Mouse (Mus musculus) thymus, postnatal 0 days (tissue): Measurements from ENCODE around the gene Adam17. TPM values are rescaled to one million over a fixed set of nuclear protein-coding genes. Genes with fewer than 3 reads are reported as not detected.
A peak's percentile ranks its signal among the peaks of the same experiment; 100 is the strongest.

ENCODE experiments used
- DNase-seq: peaks from one replicate; pipeline ENCODE4 v3.0.0-alpha.2; 2015; ENCODE audit warnings: low spot score
- polyA plus RNA-seq: library from polyadenylated mRNA; unstranded; fragments of >200 nt; fragmentation: Nextera tagmentation; extraction: Ambion mirVana; gene quantifications from 2 replicates; pipeline ENCODE4 v1.2.1, GENCODE M21; 2015

The Adam17 gene
- polyA plus RNA-seq, 1 experiment from 2014 or later: 34.1 TPM

DNA sequence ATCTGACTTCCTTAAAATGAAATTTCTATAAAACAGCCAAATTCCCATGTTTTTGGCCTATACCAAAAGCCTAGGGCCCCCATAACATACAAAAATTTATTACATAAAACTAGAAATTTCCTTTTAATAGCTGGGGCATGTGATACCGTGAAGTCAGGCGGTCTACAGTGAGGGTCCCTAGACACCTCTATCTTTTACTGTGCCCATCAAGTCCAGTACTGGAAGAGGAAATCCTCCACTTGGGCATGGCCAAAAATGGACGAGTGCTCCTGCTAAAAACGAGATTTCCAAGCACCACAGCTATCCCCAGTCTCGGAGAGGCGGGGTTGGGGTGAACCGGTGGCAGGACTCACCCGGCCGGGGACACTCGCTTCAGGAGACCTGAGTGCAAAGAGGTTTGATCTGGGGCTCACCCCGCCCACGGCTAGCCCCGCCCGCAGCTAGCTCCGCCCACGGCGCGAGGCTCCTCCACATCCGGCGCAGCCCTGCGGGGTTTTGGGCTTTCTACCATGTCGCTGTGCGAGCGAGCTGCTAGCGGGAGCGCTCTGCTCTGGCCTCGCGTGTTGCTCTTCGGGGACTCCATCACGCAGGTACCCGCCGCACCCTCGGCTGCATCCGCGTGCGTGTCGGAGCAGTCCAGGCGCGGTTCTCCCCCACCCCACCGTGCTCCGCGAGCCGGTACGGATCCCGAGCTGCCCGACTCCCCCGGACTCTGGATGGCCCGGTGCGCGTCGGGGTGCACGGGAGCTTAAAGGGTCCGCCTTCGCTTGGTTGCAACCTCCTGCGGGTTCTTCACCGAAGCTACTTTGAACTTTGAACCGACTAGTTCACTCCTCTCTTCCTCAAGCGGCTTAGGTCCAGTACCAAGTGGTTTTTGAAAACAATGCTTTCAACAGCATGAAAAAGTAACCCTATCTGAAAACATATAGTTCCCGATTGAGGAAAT lies 57.2 kb downstream of the Adam17 start, which contains the start of gene Iah1:
Iah1 (plus strand) TSS at position 467 of the 946 bp plus-strand sequence.
- DNase-seq: peak; percentile 93

DNA sequence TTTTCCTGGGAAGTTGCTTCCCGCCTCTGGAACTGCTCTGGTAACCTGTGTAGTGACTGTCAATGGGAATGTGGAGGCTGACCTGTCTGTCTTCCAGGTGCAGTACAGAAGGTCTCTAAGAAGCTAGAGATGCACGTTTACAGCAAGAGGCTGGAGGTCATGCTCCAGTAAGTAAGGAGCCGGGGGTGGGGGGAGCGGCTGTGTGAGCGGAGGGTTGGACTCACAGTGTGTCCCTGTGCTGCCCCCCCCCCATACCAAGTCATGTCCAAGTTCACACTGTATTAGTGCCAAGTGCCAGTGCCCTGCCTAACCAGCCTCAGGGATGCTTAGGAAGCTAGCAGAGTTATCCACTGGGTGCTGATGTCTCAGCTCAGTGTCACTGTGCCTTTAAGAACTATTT lies 61.2 kb downstream of the Adam17 start:
- no peak for DNase-seq

GRCm38 (mm10) chr12:21306721-21307120 lies 66.7 kb downstream of the Adam17 start:
- no peak for DNase-seq

GRCm38 (mm10) chr12:21305741-21306140 lies 67.7 kb downstream of the Adam17 start:
- no peak for DNase-seq

GRCm38 (mm10) chr12:21302361-21302783 lies 71.1 kb downstream of the Adam17 start:
- no peak for DNase-seq

DNA sequence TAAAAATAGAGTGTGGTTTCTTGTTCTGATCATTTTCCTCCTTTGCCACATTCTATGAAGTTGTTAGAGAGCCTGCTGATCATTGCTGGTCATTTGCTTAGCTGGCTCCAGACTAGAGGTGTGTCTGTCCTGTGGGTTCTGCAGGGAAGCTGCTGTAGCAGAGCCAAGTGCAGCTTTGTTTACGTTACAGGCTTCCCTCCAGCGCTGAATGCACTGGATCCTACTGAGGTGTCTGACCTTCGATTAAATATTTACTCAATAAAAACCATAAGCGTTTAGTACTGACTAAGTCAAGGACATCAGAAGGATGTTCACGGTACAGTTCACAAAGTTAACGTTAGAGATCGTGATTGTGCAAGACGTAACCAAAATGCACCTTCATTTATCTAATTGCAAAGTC lies 71.5 kb downstream of the Adam17 start:
- no peak for DNase-seq

DNA sequence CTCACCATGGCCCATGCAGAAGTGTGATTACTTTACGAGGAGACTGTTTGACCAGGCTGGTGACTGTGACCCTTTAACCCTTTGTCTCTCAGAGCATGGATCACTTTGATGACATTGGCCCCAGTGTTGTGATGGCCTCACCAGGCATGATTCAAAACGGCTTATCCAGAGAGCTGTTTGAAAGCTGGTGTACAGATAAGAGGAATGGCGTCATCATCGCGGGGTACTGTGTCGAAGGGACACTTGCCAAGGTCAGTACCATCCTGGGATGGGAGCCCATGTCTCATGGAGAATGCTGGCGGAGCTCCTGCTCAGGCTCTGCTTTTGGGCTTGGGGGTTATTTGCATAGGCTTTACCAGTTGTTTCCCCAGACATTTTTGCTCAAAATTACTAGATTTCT lies 72.1 kb downstream of the Adam17 start:
- no peak for DNase-seq

DNA sequence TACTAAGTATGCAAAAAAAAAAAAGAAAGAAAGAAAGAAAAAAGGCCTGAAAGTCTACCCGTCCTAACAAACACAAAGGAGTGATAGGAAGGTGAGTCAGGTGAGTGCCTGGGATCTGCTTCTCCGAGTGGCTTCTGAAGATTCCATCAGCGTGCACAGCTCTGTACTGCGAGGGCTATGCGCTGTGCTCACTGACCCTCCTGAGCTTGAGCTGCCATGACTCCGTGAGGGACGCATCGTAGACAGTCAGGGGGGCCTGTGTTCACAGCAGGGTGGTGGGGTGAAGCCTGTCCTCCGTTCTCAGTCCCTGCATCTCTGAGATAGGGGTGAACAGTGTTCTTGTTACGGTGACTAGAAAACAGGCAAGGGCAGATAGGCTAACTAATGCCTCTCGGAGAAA lies 74.6 kb downstream of the Adam17 start:
- no peak for DNase-seq

GRCm38 (mm10) chr12:21289651-21290050 lies 83.8 kb downstream of the Adam17 start:
- DNase-seq: no peak

DNA sequence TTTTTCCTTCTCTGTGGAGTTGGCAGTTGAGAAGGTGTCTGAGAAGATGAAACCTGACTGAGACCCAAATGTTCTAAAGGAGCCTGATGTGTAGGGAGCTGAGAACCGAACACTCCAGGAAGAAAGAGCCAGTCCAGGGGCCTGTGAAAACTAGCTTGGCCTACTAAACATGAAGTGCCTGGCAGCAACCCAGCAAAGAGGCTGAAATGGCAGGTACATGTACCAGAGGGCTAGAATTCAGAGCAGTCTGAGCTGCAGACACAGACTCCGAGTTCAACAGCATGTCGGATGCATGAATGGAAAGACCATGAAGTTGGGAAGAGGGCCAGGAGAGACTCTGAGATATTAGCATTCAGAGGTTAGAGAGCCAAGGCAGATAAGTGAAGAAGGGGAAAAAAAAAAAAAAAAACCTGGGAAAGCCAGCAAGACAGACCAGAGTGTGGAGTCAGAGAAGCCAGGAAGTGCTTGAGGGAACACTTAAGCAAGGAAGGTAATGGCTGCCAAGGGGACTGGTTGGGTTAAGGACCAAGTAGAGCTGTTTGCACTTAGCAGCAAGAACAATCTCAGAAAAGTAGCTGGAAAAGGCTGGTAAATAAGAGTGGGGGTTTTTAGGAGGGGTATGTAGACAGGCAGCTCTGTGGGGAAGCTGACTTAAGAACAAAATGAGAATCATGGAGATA lies 84.6 kb downstream of the Adam17 start:
- DNase-seq: no peak

GRCm38 (mm10) chr12:21286712-21287650 lies 86.5 kb downstream of the Adam17 start:
- peak; percentile 51 for DNase-seq

GRCm38 (mm10) chr12:21286243-21286622 lies 87.2 kb downstream of the Adam17 start, which contains the start of gene Itgb1bp1:
Itgb1bp1 (minus strand) TSS chr12:21286284.
- DNase-seq: peak; percentile 99

DNA sequence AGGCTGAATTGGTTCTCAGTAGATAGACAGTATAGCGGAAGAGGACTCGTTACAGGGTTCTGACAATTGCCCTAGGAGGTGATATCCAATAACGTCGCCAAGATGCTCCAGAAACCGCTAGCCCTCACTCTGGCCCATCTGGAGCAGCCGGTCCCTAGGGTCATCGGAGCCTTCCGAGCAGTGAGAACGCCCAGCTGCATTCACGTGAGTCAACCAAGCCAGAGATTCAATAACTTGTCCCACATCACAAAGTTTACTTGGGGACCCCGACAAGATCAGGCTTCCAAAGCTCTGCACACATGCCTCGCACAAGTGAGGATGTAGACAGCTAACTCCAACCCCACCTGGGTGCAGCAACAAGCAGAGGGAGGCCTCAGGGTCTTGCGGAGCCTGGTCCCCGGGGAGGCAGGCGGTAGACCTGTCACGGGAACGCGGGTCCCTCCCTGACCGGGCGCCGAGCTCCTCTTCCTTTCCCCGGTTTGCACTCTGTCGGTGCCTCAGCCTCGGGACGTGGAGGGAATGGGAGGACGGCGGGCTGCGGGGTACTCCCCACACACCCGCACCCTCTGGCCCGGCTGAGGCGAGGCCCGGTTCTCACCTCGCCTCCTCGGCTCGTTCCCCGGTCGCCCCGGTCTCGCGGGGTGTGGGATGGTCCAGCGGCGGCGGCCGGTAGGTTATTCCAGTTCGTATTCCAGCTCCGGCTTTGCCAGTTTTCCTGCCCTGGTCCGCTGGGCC lies 87.8 kb downstream of the Adam17 start:
- DNase-seq: no peak

GRCm38 (mm10) chr12:21284761-21285441 lies 88.5 kb downstream of the Adam17 start, which contains the start of gene Cpsf3:
Cpsf3 (plus strand) TSS chr12:21285391.
- DNase-seq: no peak

GRCm38 (mm10) chr12:21277352-21277864 lies 96.0 kb downstream of the Adam17 start:
- no peak for DNase-seq

GRCm38 (mm10) chr12:21274446-21274845 lies 99.0 kb downstream of the Adam17 start:
- DNase-seq: no peak
